Mouse (Mus musculus) liver, embryonic 12.5 days (tissue): ENCODE measurements at regions not wholly inside any gene's neighbourhood (a gene's known extent, or its start where the extent isn't known, plus 50 kb on each side); places are given as distances from the start of the nearest gene placed in this dataset.

Experiments used
- ATAC-seq: fragments of 200-750 bp; cut with Nextera tagmentation; 2 replicates; pipeline ENCODE4 v1.8.0; 2017; ENCODE audit warnings: moderate number of reproducible peaks, mild to moderate bottlenecking, moderate library complexity
- H3K27ac ChIP-seq: fragments of 300-500 bp; sonication (generic); 2 replicates; pipeline ENCODE4 v1.5.1; 2016; ENCODE audit warnings: mild to moderate bottlenecking
- H3K27me3 ChIP-seq: fragments of 300-500 bp; sonication (generic); replicated peaks from 2 replicates; pipeline ENCODE4 v1.6.1; 2016; ENCODE audit warnings: mild to moderate bottlenecking, moderate library complexity
- H3K36me3 ChIP-seq: fragments of 300-500 bp; sonication (generic); 2 replicates; pipeline ENCODE4 v1.6.1; 2016; ENCODE audit warnings: mild to moderate bottlenecking, moderate library complexity
- H3K4me1 ChIP-seq: fragments of 300-500 bp; sonication (generic); 2 replicates; pipeline ENCODE4 v1.6.1; 2016
- H3K4me2 ChIP-seq: fragments of 300-500 bp; sonication (generic); 2 replicates; pipeline ENCODE4 v1.6.1; 2016; ENCODE audit warnings: mild to moderate bottlenecking, moderate library complexity
- H3K4me3 ChIP-seq: fragments of 300-500 bp; sonication (generic); 2 replicates; pipeline ENCODE4 v1.5.1; 2016; ENCODE audit warnings: mild to moderate bottlenecking, moderate library complexity
- H3K9ac ChIP-seq: fragments of 300-500 bp; sonication (generic); 2 replicates; pipeline ENCODE4 v1.6.1; 2016; ENCODE audit warnings: mild to moderate bottlenecking, moderate library complexity
- H3K9me3 ChIP-seq: fragments of 300-500 bp; sonication (generic); replicated peaks from 2 replicates; pipeline ENCODE4 v1.6.1; 2016; ENCODE audit warnings: mild to moderate bottlenecking, moderate library complexity
- WGBS: fragments of 180-500 bp; shearing (Covaris S2); methylation state at CpG from one replicate; pipeline ENCODE4 v1.1.7; 2016; ENCODE audit not compliant: insufficient replicate concordance; 5-methylcytosine and 5-hydroxymethylcytosine counted together

- no peaks in the 10 kb centered on the region for H3K27me3 ChIP-seq
- WGBS = 66% methylated on average over 5 of the region's 5 CpGs
- ATAC-seq = no peak
- H3K4me3 ChIP-seq = no peak overlapping the region
- no peaks in the 10 kb centered on the region for H3K36me3 ChIP-seq
- H3K9me3 ChIP-seq = no peaks in the 10 kb centered on the region
- H3K4me2 ChIP-seq = no peak overlapping the region
- H3K4me1 ChIP-seq = no peaks in the 10 kb centered on the region
- no peak overlapping the region for H3K9ac ChIP-seq
- no peak overlapping the region for H3K27ac ChIP-seq
These were observed 386.4 kb upstream of the Sash1 start for GRCm38 (mm10) chr10:9272243-9272642.

GRCm38 (mm10) chr10:9265528-9265927 is 379.7 kb upstream of the Sash1 start:
- no peak for ATAC-seq

DNA sequence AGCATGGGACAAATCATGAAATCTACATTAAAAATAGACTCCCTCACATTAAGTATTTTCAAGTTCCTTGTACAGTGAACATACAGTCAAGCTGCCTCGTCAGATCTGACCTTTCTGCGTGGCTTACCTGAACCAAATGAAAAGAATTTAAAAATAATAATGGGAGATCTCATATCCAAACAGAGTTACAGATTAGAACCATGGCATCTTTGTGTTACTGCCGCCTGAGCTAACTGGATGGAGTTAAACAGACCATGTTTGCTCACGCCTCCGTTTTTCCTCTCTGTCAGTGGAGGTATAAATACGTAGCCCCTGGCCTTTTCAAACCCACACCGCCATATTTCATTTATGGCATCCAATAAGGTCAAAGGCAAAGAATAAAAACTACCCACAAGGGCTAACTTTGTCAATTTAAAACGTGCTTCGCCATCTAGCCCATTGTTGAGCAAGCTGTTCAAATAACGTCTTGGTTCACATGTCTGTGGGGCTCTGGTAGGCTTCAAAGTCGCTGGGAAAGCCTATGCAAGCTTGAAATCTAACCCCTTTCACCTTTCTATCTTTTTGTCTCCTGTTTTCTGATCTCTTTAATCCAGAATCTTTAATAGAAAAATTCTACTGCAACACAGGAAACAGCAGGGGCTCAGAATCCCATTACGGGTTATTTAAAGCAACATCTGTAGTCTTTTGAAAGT is 378.6 kb upstream of the Sash1 start:
- Histone ChIP-seq H3K4me1 (no peaks in the 10 kb centered on the region), H3K36me3 (no peaks in the 10 kb centered on the region), H3K27ac (no peak overlapping the region), H3K27me3 (no peaks in the 10 kb centered on the region), H3K4me2 (no peak overlapping the region), H3K9me3 (no peaks in the 10 kb centered on the region), H3K4me3 (no peak overlapping the region), H3K9ac (no peak overlapping the region)
- WGBS = 62% methylated on average over 12 of the region's 12 CpGs
- ATAC-seq = no peak

More at GRCm38 (mm10) chr10:9265528-9265927, 379.7 kb upstream of the Sash1 start:
- Histone ChIP-seq H3K36me3 (no peaks in the 10 kb centered on the region), H3K4me3 (no peak overlapping the region), H3K4me1 (no peaks in the 10 kb centered on the region), H3K9me3 (no peaks in the 10 kb centered on the region), H3K27me3 (no peaks in the 10 kb centered on the region), H3K27ac (no peak overlapping the region), H3K9ac (no peak overlapping the region), H3K4me2 (no peak overlapping the region)
- 78% methylated on average over 2 of the region's 2 CpGs for WGBS

DNA sequence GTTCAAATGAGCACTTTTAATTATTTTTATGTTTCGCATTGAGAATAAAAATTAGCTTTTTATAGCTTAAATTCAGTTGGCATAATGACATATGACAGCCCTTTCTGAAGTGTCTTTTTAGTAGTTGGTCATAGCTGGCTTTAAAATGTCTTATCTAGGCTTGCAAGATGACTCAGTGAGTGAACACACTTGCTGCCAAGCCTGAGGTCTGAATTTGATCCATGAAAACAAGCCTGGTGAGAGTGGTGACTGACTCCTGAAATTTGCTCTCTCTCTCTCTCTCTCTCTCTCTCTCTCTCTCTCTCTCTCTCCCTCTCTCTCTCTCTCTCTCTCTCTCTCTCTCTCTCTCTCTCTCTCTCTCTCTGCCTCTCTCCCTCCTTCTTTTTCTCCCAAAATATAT is 372.8 kb upstream of the Sash1 start:
- H3K9ac ChIP-seq = no peak overlapping the region
- H3K9me3 ChIP-seq = no peaks in the 10 kb centered on the region
- H3K4me2 ChIP-seq = no peak overlapping the region
- WGBS = 69% methylated on average over 1 of the region's 1 CpGs
- H3K27ac ChIP-seq = no peak overlapping the region
- no peaks in the 10 kb centered on the region for H3K27me3 ChIP-seq
- H3K4me3 ChIP-seq = no peak overlapping the region
- no peak for ATAC-seq
- no peaks in the 10 kb centered on the region for H3K36me3 ChIP-seq
- H3K4me1 ChIP-seq = no peaks in the 10 kb centered on the region

GRCm38 (mm10) chr10:9252941-9253217 is 367.0 kb upstream of the Sash1 start:
- no peak overlapping the region for H3K4me3 ChIP-seq
- H3K27me3 ChIP-seq = no peaks in the 10 kb centered on the region
- H3K27ac ChIP-seq = no peak overlapping the region
- no peak overlapping the region for H3K9ac ChIP-seq
- no peaks in the 10 kb centered on the region for H3K9me3 ChIP-seq
- no peak for ATAC-seq
- no peaks in the 10 kb centered on the region for H3K4me1 ChIP-seq
- H3K36me3 ChIP-seq = no peaks in the 10 kb centered on the region
- H3K4me2 ChIP-seq = no peak overlapping the region
- WGBS = 12% methylated on average over 3 of the region's 3 CpGs

GRCm38 (mm10) chr10:9252120-9252940 is 366.5 kb upstream of the Sash1 start:
- Histone ChIP-seq H3K27ac (no peak overlapping the region), H3K9me3 (no peaks in the 10 kb centered on the region), H3K4me3 (no peak overlapping the region), H3K4me1 (no peaks in the 10 kb centered on the region), H3K4me2 (no peak overlapping the region), H3K9ac (no peak overlapping the region), H3K36me3 (no peaks in the 10 kb centered on the region), H3K27me3 (no peaks in the 10 kb centered on the region)
- ATAC-seq = no peak
- WGBS = 43% methylated on average over 7 of the region's 7 CpGs

- Histone ChIP-seq H3K36me3 (no peaks in the 10 kb centered on the region), H3K4me2 (no peak overlapping the region), H3K27me3 (no peaks in the 10 kb centered on the region), H3K9me3 (no peaks in the 10 kb centered on the region), H3K4me1 (no peaks in the 10 kb centered on the region), H3K4me3 (no peak overlapping the region), H3K9ac (no peak overlapping the region), H3K27ac (no peak overlapping the region)
- no peak for ATAC-seq
- WGBS = 62% methylated on average over 4 of the region's 4 CpGs
These were observed 357.4 kb upstream of the Sash1 start for GRCm38 (mm10) chr10:9243281-9243618.

DNA sequence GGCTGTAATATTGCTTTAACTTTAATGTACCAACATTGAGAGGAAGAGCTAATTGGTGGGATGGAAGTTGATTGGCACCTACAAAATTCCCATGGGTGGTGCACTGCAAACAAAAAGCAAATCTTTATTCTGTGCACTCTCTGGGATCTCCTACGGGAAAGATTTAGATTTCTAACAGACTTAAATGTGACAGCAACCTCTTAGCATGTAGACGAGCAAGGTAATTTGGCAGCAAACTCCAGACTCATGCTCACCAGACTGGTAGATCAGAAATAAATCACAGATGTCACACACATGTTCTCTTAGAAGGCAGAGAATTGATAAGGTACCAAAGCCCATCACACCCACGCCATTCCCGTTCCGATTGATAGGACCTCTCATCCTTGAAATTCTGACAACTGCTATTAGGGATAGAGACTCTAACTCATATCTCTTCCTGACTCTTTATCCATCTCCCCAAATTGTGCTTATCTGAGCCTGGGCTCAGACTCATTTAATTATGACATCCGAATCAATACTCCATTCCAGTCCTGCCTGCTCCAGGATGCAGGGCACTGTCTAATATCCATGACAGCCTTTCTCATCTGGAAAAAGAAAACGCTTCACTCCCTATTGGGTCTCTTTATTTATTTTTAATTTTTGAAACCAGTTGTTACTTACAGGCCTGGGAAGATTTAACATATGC is 356.9 kb upstream of the Sash1 start:
- no peaks in the 10 kb centered on the region for H3K4me1 ChIP-seq
- no peaks in the 10 kb centered on the region for H3K36me3 ChIP-seq
- no peak overlapping the region for H3K4me2 ChIP-seq
- 73% methylated on average over 7 of the region's 7 CpGs for WGBS
- no peak overlapping the region for H3K27ac ChIP-seq
- no peaks in the 10 kb centered on the region for H3K27me3 ChIP-seq
- H3K4me3 ChIP-seq = no peak overlapping the region
- no peaks in the 10 kb centered on the region for H3K9me3 ChIP-seq
- ATAC-seq = no peak
- no peak overlapping the region for H3K9ac ChIP-seq

GRCm38 (mm10) chr10:9239956-9240355 is 354.1 kb upstream of the Sash1 start:
- WGBS = 65% methylated on average over 6 of the region's 6 CpGs
- ATAC-seq = no peak
- Histone ChIP-seq H3K4me2 (no peak overlapping the region), H3K9me3 (no peaks in the 10 kb centered on the region), H3K27ac (no peak overlapping the region), H3K36me3 (no peaks in the 10 kb centered on the region), H3K4me3 (no peak overlapping the region), H3K27me3 (no peaks in the 10 kb centered on the region), H3K9ac (no peak overlapping the region), H3K4me1 (no peaks in the 10 kb centered on the region)

GRCm38 (mm10) chr10:9231751-9232150 is 345.9 kb upstream of the Sash1 start:
- ATAC-seq = no peak
- H3K36me3 ChIP-seq = no peaks in the 10 kb centered on the region
- H3K9me3 ChIP-seq = no peaks in the 10 kb centered on the region
- WGBS = 63% methylated on average over 3 of the region's 3 CpGs
- H3K4me3 ChIP-seq = no peak overlapping the region
- H3K27ac ChIP-seq = no peak overlapping the region
- no peaks in the 10 kb centered on the region for H3K27me3 ChIP-seq
- H3K4me1 ChIP-seq = no peaks in the 10 kb centered on the region
- H3K4me2 ChIP-seq = no peak overlapping the region
- no peak overlapping the region for H3K9ac ChIP-seq

DNA sequence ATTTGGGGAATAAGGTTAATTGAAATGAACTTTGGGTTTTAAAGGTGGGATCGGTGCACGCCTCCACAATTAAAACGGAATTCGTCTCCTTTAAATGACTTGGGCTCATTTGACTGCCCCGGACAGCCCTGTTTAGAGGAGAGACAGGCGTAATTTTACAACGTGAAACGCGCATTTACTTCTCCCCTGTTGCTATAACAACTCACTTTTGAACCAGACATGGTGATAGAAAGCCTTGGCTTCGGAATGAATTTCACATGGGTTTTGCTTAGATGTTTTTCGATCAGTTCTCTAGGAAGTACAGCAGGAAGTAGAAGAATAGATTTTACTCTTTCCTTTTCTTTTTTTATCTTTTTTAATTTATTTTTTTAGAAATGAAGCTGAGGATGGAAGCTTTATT is 343.2 kb upstream of the Sash1 start:
- no peak overlapping the region for H3K4me2 ChIP-seq
- H3K27ac ChIP-seq = no peak overlapping the region
- 80% methylated on average over 11 of the region's 11 CpGs for WGBS
- no peaks in the 10 kb centered on the region for H3K36me3 ChIP-seq
- no peaks in the 10 kb centered on the region for H3K9me3 ChIP-seq
- no peaks in the 10 kb centered on the region for H3K27me3 ChIP-seq
- no peaks in the 10 kb centered on the region for H3K4me1 ChIP-seq
- no peak overlapping the region for H3K4me3 ChIP-seq
- no peak for ATAC-seq
- H3K9ac ChIP-seq = no peak overlapping the region

DNA sequence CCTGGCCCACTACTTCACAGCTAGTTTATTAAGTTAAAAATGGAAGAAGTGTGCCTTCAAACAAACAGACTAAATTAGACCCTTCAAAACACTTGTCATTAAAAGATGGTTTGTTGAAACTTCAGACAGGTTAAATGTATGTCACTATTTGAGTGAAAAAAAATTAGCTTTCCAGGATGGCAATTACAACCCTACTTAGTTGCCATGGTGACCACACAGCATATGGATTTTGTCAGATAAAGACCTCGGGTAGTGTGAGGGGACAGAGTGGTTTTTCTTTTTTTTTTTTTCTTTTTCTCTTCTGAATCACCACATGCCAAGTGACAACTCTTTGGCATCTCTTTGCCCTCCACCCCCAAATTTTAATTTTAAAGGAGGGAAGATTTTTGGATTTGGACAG is 341.5 kb upstream of the Sash1 start:
- Histone ChIP-seq H3K9me3 (no peaks in the 10 kb centered on the region), H3K36me3 (no peaks in the 10 kb centered on the region), H3K4me2 (no peak overlapping the region), H3K27ac (no peak overlapping the region), H3K4me3 (no peak overlapping the region), H3K27me3 (no peaks in the 10 kb centered on the region), H3K4me1 (no peaks in the 10 kb centered on the region), H3K9ac (no peak overlapping the region)
- 33% methylated on average over 1 of the region's 1 CpGs for WGBS
- no peak for ATAC-seq
